Mouse (Mus musculus) c-Kit-positive CD71-positive TER-119-negative erythroid progenitor cells, embryonic 14.5 days (primary cell): ENCODE results near the gene Tenm2.

Experiments used
- DNase-seq: peaks from one replicate; pipeline ENCODE4 v3.0.0-alpha.2; 2013; ENCODE audit warnings: low read depth

Tenm2 gene

DNA sequence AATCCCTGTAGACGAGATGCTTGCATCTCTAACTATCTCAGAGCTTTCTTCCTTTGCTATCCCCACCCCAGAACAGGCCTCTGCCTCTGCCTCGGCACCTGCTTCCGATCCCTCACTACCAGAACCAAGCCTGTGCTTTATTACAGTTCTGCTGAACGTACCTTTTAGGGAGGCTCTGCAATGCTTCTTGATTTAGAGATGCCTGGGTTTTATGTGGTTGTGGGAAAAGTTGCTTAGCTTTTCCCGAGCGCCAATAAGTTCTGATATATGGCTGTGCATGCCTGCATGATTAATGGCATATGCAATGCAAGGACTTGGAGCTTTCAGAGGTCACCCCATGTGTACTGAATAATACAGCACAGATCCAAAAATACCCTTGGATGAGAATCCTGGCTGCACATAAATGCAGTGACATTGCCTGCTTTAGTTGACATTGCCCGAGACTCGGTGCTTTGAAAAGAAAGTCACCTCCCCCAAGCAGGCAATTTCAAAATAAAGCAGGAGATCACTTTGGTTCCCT is 1114.3 kb downstream of the Tenm2 start:
- DNase-seq = no peak

- DNase-seq = no peak
Measured at GRCm38 (mm10) chr11:36120591-36121409, 1115.0 kb downstream of the Tenm2 start.

DNA sequence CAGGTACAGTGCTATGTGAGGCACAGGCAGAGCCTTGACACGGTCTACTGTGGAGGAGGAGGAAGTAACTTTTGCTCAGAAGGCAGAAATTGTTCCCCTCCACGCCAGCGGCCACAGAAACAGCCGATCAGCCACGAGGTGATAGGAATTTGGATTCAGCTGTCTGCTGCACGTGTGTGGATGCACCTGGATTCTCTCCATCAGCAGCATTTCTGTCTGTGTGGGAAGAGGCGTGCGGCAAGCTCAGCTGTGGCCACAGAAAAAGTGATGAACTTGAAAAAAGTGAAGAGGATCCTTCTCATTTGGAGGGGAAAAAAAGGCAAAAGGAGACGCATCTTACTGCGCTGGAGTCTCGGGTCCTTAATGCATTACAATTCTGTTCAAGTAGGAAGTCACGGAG is 1122.4 kb downstream of the Tenm2 start:
- DNase-seq = no peak

- no peak for DNase-seq
Measured at GRCm38 (mm10) chr11:36108970-36109731, 1126.6 kb downstream of the Tenm2 start.

- DNase-seq = no peak
Measured at GRCm38 (mm10) chr11:36107840-36108239, 1127.9 kb downstream of the Tenm2 start.

DNA sequence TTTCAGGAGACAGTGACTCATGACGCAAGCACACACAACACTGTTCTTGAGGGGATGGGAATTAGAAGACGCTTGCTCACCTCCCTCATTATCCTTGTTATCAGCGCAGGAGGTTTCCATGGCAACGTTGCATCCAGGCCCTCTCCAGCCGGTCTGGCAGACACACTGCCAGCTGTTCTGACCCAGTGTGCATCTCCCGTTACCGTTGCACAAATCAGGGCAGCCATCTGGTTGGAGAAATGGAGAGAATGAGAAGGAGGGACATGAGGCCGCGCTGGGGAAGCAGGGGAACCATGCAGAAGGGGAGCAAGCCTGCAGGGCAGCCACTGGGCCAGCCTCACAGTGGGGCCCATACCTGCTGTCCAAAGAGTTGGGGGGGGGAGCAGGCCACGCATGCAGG is 1129.1 kb downstream of the Tenm2 start:
- DNase-seq = no peak

DNA sequence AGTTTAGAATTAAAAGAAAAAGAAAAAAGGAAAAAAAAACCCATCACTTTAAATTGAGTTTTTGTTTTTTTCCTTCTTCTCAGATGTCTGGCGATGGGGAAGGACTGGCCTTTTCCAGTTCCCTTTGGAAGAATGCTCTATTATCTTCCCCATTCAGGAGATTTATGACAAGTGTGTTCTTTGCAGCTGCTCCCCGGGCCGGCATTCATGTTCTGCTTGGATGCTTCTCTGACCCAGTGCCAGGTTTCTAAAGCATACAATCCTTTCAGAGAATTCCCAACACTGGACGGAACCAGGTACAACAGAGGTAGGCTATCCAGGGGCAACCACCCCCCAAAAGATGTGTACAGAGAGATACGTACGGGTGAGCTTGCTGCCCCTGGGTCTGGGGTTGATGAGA is 1132.2 kb downstream of the Tenm2 start:
- no peak for DNase-seq

DNA sequence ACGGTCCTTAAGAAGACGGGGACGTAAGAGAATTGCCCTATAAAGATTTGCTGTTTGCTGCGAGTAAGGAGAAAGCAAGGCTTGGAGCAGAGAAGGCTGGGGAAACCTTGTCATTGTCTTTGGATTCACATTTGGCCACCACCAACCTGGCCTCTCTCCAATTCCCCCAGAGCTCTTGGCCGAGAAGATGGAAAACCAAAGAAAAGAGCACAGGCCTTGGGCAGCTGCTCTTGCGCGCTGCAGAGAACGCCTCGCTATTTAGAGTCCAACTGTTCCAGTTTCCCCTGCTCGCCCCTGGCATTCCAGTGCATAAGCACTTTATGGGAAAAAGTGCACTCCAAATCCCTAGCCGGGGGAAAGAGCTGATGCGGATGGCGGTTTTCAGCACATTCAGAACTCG is 1139.5 kb downstream of the Tenm2 start:
- DNase-seq = no peak

DNA sequence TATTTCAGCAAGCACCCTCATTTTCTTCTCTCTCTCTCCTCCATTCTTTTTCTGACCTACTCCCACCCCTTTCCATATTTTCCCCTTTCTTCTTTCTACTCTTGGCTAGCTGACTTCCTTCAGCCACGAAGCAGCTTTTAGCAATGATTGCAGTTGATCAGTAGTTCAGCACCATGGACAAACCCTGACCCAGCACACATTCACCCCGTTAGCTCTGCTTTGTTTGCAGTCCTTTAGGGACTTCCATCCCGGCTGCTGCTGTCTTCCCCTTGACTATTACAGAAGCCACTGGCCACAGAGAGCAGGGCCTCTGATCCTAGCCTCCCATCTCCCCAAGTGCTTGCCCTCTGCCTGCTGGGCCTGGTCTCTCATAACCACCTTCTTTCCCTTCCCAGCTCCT is 1145.6 kb downstream of the Tenm2 start:
- DNase-seq = no peak

DNA sequence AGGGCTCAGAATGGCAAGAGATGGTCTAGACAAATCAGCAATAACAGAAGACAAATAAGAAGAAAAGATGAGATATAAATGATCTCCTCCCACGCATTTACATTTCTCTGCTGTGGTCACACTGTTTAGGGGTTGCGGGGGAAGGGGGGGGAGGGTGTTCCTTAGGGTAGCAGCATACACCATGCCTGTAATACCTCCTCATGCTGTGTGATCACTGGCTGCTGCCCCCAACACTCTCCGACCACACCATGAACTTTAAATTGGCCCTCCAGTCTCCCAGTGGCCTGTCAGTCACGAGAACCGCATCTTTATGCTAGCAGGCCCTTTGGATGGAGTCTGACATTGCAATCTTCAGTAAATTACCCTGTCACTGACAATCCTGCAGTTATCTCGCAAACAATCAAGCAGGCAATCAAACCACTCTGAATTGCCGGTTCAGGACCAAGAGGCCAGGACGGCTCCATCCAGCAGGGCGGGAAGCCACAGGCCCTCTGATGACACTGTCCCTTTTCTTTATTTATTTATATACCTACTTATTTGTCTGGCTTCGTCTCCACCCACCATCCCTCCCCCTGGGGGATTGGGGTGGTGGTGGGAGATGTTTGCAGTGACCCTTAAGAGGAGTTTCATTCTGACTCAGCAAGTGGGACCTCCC is 1154.2 kb downstream of the Tenm2 start:
- no peak for DNase-seq

GRCm38 (mm10) chr11:36080766-36081165 is 1155.0 kb downstream of the Tenm2 start:
- no peak for DNase-seq

DNA sequence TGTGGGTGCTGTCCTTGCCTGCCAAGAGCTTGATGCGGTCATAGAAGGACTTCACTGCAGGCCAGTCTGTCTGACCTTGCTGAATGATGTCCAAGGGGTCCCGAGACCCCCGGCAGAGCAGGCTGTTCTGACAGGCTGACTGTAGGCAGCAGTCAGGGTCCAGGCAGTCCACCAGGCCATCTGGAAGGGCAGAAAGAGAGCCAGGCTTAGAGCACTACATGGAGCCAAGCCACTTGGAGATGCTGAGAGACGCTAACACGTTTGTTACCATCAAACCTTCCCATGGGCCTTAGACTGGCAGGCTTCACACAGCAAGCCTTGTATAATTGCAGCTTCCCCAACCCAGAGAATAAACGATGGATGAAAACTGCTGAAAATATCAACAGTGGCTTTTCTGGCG is 1157.4 kb downstream of the Tenm2 start:
- DNase-seq = no peak

- no peak for DNase-seq
Measured at GRCm38 (mm10) chr11:36074015-36074567, 1161.7 kb downstream of the Tenm2 start.

GRCm38 (mm10) chr11:36073074-36073818 is 1162.5 kb downstream of the Tenm2 start:
- DNase-seq = no peak

DNA sequence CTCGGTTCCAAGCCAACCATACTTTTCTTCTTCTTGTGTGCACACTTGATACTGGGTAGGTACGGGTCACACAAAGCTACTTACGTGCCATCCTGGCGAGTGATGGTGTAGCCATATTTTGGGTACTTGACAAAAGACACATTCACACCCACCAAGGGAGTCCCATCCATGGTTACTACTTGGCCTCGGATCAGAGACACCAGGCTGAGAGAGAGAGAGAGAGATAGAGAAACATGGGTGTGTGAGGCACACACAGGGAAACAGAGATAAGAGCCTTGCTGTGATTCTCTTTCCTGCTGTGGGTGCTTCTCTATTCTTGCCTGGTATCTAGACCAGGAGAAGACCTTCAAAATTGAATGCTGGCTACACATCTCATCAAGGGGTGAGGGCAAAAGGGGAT is 1163.1 kb downstream of the Tenm2 start:
- no peak for DNase-seq

- no peak for DNase-seq
Measured at GRCm38 (mm10) chr11:36072038-36072437, 1163.7 kb downstream of the Tenm2 start.

DNA sequence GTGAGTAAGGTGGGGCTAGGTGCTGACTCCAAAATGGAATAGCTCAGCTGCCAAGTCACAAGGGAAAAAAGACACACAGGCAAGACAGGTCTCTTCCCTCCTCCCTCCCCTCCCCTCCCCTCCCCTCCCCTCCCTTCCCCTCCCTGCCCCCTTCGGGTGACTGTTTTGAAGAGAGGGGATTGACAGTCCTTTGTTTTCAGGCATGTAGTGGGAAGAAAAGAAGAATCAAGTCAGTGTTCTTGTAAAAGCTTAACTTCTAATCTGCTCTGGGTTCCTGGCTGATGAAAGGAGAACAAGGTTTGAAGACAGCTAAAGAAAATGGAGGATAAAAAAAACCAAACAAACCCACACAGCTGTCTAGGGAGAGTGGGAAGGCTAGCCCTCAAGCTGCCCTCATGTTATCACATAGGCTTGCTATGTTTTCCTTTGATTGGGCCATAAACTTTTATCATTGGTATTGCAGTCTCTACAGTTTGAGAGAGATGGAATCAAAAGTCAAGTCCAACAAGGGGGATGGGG is 1176.4 kb downstream of the Tenm2 start:
- no peak for DNase-seq

- DNase-seq = no peak
Measured at GRCm38 (mm10) chr11:36056525-36056924, 1179.2 kb downstream of the Tenm2 start.

DNA sequence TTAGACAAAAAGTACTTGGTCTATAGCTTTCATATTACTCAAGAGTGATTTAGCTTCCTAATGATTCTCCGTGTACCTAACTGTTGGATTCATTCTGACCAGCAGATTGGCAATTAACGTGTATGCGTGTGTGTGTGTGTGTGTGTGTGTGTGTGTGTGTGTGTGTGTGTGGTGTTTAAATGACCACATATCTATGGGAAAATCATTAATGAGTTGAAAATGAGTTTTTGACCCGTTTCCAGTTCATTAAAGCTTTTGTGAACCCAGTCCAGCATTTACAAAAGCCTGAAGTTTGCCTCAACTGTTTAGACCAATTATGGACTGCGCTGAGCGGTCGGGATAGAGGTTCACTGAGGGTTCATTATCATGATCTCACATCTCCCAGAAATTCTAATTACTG is 1181.4 kb downstream of the Tenm2 start:
- DNase-seq = no peak

DNA sequence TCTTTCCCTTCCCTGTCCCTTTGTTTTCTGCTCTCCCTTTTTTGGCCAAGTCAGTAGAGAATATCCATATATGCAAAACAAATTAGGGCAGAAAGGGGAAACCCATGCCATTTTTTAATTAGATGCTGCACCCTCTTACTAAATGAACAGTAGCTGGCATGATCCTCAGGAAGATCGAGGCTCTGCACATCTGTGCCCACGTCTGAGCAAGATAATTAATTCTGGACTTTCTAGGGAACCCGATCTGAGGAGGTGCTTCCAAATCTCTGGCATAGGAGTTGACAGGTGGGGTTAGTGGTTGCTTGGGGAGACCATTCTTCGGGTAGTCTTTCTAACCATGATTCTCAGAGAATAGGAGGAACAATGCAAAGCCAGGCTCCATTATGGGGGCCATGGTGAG is 1182.3 kb downstream of the Tenm2 start:
- no peak for DNase-seq

- no peak for DNase-seq
Measured at GRCm38 (mm10) chr11:36052598-36052997, 1183.2 kb downstream of the Tenm2 start.
